Comparison of ENCODE assay signal across 8 mouse cellular contexts in genomic region chr10:94943401-94943845, GRCm38 (mm10). TPM values are rescaled to one million over a fixed set of nuclear protein-coding genes. Genes with fewer than 3 reads are reported as not detected.
DNase-seq lines count a peak whose midpoint lies in the region; ATAC-seq and TF ChIP-seq lines count a peak whose summit lies in the region.

No protein-coding gene starts in this region.

- WGBS in intestine, embryonic 14.5 days = under 1% methylated on average over 26 of the region's 26 CpGs
- WGBS in liver, embryonic 14.5 days (ENCODE audit: insufficient replicate concordance) = under 1% methylated on average over 26 of the region's 26 CpGs
- under 1% methylated on average over 26 of the region's 26 CpGs for WGBS in neural tube, embryonic 12.5 days

- no peak for TF ChIP-seq CTCF in liver, embryonic 14.5 days (IDR thresholded peaks at IDR 0.05; ENCODE audit: low read depth)

- no peaks in the 10 kb centered on the region for H3K9me3 ChIP-seq in intestine, embryonic 14.5 days (ENCODE audit: control insufficient read depth, low read length)
- H3K9me3 ChIP-seq in liver, embryonic 14.5 days (ENCODE audit: control insufficient read depth, low read length) = no peaks in the 10 kb centered on the region
- no peaks in the 10 kb centered on the region for H3K9me3 ChIP-seq in neural tube, embryonic 12.5 days

- peak overlapping the region; percentile 70 for H3K4me3 ChIP-seq in intestine, embryonic 14.5 days (ENCODE audit: low read depth, low read length)
- peak overlapping the region; percentile 51 to 66 for H3K4me3 ChIP-seq in liver, embryonic 14.5 days (ENCODE audit: insufficient read depth in 1 of 2, low read depth in 2 of 2, low read length in 2 of 2)
- H3K4me3 ChIP-seq in neural tube, embryonic 12.5 days = peak overlapping the region; percentile 78

- H3K36me3 ChIP-seq in intestine, embryonic 14.5 days (ENCODE audit: control insufficient read depth, insufficient read depth, low read length) = no peaks in the 10 kb centered on the region
- H3K36me3 ChIP-seq in liver, embryonic 14.5 days (replicated peaks; ENCODE audit: control insufficient read depth, insufficient read depth, low read depth) = no peaks in the 10 kb centered on the region
- no peaks in the 10 kb centered on the region for H3K36me3 ChIP-seq in neural tube, embryonic 12.5 days

- no peak overlapping the region; the same call in 1 of the 2 replicates for H3K9ac ChIP-seq in intestine, embryonic 14.5 days (ENCODE audit: low read length)
- peak overlapping the region; percentile 51 for H3K9ac ChIP-seq in liver, embryonic 14.5 days (replicated peaks)
- peak overlapping the region; percentile 82 for H3K9ac ChIP-seq in neural tube, embryonic 12.5 days

- ATAC-seq in intestine, embryonic 14.5 days (replicated peaks; ENCODE audit: low FRiP score, low TSS enrichment, low read depth) = peak; percentile 38; the same call in 1 of the 2 replicates
- peak; percentile 25 for ATAC-seq in liver, embryonic 14.5 days (ENCODE audit: insufficient read depth)
- ATAC-seq in neural tube, embryonic 12.5 days (ENCODE audit: low FRiP score, low read depth) = no peak; the same call in 1 of the 2 replicates

- no peak overlapping the region for H3K27ac ChIP-seq in intestine, embryonic 14.5 days (ENCODE audit: low read depth)
- no peak overlapping the region for H3K27ac ChIP-seq in liver, embryonic 14.5 days
- no peak overlapping the region for H3K27ac ChIP-seq in neural tube, embryonic 12.5 days

- H3K27me3 ChIP-seq in intestine, embryonic 14.5 days (replicated peaks; ENCODE audit: control insufficient read depth, insufficient read depth, low read length) = peaks cover 54% of the 10 kb centered on the region
- peaks cover 42% of the 10 kb centered on the region for H3K27me3 ChIP-seq in liver, embryonic 14.5 days (ENCODE audit: control insufficient read depth, insufficient read depth, low read length)
- H3K27me3 ChIP-seq in neural tube, embryonic 12.5 days (replicated peaks) = peaks cover 42% of the 10 kb centered on the region

- H3K4me1 ChIP-seq in intestine, embryonic 14.5 days (replicated peaks; ENCODE audit: control insufficient read depth, insufficient read depth, low read length) = peaks cover 15% of the 10 kb centered on the region; the same call in 1 of the 2 replicates
- H3K4me1 ChIP-seq in liver, embryonic 14.5 days (replicated peaks; ENCODE audit: control insufficient read depth in 2 of 2, insufficient read depth in 2 of 2, low read length in 1 of 2) = peaks cover 12 to 28% of the 10 kb centered on the region in 2 experiments
- H3K4me1 ChIP-seq in neural tube, embryonic 12.5 days = peaks cover 43% of the 10 kb centered on the region

- TF ChIP-seq EP300 in liver, embryonic 14.5 days (IDR thresholded peaks at IDR 0.05; ENCODE audit: low read depth) = no peak

- peak overlapping the region; percentile 86 for H3K4me2 ChIP-seq in intestine, embryonic 14.5 days (ENCODE audit: low read length)
- peak overlapping the region; percentile 81 for H3K4me2 ChIP-seq in liver, embryonic 14.5 days (ENCODE audit: low read depth)
- peak overlapping the region; percentile 93 for H3K4me2 ChIP-seq in neural tube, embryonic 12.5 days (replicated peaks)

- DNase-seq in left cerebral cortex, adult 18-20 months (ENCODE audit: low spot score in 2 of 2) = peak; percentile 29 to 63
- DNase-seq in left cerebral cortex, adult 11 months (ENCODE audit: low spot score) = no peak
- DNase-seq in cerebellum, postnatal 10 days = peak; percentile 68 to 73
- peak; percentile 53 to 64 for DNase-seq in frontal cortex, postnatal 36 days (ENCODE audit: low spot score in 2 of 2)
- DNase-seq in intestine, embryonic 14.5 days (ENCODE audit: low spot score) = peak; percentile 76
- no peak for DNase-seq in liver, embryonic 14.5 days (ENCODE audit: low read depth in 3 of 3, low spot score in 3 of 3)
- no peak for DNase-seq in adipocyte (ENCODE audit: low spot score)

RNA-seq across cellular contexts. Expression of gene Plxnc1, which starts 1.2 kb away (rescaled TPM):
- total RNA-seq in left cerebral cortex, adult 18-20 months (2021) = 10 to 100 TPM; 47.5 to 56.2 TPM
- 1.2 and 1.6 TPM in 2 replicates for polyA plus RNA-seq in intestine, embryonic 14.5 days (2014; fragmentation: Nextera tagmentation; extraction: Ambion mirVana)
- polyA plus RNA-seq in liver, embryonic 14.5 days (2012; rRNA removed) = 1.4 and 2.0 TPM in 2 replicates
- polyA plus RNA-seq in liver, embryonic 14.5 days (2014; fragmentation: Nextera tagmentation; extraction: Ambion mirVana) = 2.1 and 2.5 TPM in 2 replicates
- polyA plus RNA-seq in neural tube, embryonic 12.5 days (2016; fragmentation: Nextera tagmentation; extraction: Ambion mirVana) = 5.7 and 6.0 TPM in 2 replicates

Comparison
In these comparisons a context has a peak if more than half of its experiments do, and no peak if none do; other contexts are left out.
1. DNase-seq: peak in left cerebral cortex, adult 18-20 months (2 of 2), cerebellum, postnatal 10 days (2 of 2), frontal cortex, postnatal 36 days (2 of 2) and intestine, embryonic 14.5 days (single experiment); none in left cerebral cortex, adult 11 months (single experiment), liver, embryonic 14.5 days (0 of 3) and adipocyte (single experiment).
2. Peak in every context shown above with its lines, with median percentiles within 50 percentile points of each other: H3K4me2 ChIP-seq and H3K4me3 ChIP-seq.